Mouse (Mus musculus): ENCODE results near the gene Smg9. TPM values are rescaled to one million over a fixed set of nuclear protein-coding genes. Genes with fewer than 3 reads are reported as not detected.

Smg9 gene
- total RNA-seq (2014; fragmentation: Nextera tagmentation) = 32.7 and 41.2 TPM in 2 replicates
- total RNA-seq (2017) = 11.2 and 26.3 TPM in 2 replicates

DNA sequence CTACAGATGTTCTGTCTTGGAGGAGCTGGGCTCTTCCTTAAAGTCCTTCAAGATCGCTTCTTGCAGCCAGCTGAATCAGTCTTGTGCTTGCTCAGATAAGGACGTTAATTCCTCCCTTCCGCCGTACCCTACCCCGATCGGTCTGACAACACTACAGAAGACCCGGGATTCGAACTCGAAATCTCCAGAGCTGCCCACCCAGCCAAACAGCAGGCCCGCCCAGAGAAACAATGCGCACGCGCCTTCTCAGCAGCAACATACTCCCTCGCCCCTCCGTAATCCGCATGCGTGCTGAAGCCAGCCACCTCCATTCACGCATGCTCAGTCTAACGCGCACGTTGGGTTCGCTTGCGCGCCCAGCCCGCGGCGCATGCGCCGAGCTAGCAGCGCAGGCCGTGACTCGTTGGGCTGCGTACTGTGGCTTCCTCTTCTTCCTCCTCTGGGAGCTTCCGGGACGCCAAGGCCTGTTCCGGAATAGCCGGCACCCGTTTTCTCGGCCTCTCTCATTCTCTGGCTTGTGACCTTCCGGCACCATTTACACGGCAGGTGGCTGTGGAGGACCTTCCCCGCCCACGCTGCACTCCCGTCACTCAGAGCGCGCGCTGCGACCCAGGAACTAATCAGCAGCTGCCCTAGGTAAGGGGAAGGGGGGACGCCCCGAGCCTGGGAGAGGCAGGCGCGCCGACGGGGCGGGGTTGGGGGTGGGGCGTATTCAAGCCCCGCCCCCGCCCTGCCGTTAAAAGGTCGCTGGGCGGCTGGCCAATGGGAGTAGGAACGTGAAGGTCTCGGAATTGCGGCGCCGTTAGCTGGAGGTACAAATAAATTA lies at the start of gene Smg9:
Gene Smg9, plus strand, starts transcription at position 364 of the 826 bp plus-strand sequence.
- peak; percentile 76 for ATAC-seq (replicated peaks; ENCODE audit: low FRiP score, low TSS enrichment, poor library complexity, severe bottlenecking)

DNA sequence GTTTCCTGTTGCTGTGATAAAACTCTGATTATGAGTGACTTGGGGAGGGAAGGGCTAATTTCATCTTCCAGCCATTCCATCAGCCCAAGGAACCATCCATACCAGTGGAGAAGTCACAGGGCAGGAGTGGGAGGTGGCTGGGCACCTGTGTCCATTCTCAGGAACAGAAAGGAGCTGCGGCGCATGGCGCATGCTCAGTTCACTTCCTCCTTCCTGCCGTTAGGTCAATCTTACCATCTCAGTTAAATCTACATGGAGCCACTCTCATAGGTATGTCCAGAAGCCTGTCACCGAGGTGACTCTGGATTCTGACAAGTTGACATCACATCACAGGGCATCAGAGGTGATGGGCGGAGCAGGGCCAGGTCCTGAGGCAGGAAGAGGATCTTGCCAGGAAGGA lies 43.8 kb upstream of the Smg9 start:
- no peak for ATAC-seq (replicated peaks; ENCODE audit: low FRiP score, low TSS enrichment, poor library complexity, severe bottlenecking)

DNA sequence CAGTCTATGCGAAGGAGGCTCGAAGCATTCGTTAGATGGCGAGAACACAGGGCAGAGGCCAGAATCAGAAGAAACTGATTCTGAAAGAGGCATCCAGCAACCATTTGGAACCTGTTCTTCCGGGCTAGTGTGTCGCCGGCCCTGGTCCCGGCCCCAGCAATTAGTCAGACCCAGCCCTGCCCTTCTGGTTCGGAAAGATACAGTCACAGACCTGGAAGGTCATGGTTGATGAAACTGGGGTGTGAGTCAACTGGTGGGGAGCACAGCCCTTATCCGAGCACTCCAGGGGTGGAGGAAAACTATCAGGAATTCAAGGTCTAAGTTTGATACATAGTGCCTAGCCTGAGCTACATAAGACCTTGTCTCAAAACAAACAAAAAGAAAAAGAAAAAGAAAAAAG lies 43.3 kb upstream of the Smg9 start:
- ATAC-seq (replicated peaks; ENCODE audit: low FRiP score, low TSS enrichment, poor library complexity, severe bottlenecking) = no peak

DNA sequence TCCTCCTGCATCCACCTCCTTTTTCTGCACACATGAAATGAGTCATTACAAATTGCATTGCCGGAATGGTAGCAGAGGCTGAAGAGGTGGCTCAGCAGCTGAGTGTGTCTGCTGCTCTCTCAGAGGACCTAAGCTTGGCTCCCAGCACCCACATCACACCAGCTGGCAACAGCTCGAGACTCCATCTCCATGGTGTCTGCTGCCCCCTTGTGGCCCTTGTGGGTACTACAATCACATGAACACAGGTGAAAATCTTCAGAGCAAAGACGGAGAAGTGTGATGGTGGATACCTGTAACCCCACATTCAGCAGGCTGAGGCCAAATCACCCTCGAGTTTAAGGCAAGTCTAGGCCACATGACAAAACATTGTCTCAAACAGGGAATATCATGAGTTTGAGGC lies 41.5 kb upstream of the Smg9 start:
- ATAC-seq (replicated peaks; ENCODE audit: low FRiP score, low TSS enrichment, poor library complexity, severe bottlenecking) = no peak

DNA sequence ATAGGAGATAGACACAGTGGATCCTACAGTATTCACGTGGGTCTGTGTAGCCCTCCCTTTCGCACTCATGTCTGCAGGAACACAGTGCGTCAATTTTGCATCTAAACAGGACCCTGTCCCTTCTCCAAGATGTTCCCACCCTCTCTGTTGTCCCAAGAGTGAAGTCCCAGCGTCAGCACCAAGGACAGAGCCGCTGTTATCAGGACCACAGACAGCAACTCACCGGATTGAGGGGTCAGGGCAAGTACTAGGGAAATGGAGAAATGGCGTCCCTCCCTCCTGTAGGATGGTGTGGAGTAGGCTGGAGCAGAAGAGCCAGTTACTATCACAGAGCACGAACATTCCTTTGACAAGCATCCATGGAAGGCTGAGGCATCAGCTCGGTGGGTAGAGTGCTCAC lies 40.1 kb upstream of the Smg9 start:
- ATAC-seq (replicated peaks; ENCODE audit: low FRiP score, low TSS enrichment, poor library complexity, severe bottlenecking) = peak; percentile 56

DNA sequence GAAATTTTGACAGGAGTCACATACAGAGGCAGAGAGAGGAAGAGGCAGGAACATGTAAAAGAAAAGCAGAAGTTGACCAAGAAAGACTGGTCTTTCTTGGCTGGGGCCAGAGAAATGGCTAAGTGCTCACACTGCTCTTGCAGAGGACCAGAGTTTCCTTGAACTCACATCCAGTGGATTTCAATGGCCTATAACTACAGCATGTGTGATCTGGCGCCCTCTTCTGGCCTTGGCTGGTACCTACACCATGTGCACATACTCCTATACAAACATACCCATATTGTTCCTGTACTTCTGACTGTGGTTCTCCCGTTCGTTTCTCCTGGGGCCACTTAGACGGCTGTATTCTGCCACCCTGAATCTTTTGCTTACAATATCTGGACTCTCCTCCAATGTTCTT lies 38.4 kb upstream of the Smg9 start:
- ATAC-seq (replicated peaks; ENCODE audit: low FRiP score, low TSS enrichment, poor library complexity, severe bottlenecking) = no peak

DNA sequence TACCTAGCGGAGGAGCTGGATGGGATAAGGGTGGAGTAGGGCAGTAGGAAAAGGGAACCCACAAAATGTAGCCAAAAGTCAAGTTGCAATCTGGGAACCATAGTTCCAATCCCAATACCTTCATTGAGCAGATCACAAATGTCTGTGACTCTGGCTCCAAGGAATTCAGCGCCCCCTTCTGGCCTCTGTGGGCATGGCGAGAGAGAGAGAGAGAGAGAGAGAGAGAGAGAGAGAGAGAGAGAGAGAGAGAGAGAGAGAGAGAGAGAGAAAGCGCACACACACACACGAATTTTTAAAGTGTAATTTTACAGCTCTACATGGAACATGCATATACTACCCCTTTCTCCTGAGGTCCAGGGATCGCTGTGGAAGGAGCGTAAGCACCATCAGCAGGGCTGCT lies 36.2 kb upstream of the Smg9 start:
- ATAC-seq (replicated peaks; ENCODE audit: low FRiP score, low TSS enrichment, poor library complexity, severe bottlenecking) = no peak

DNA sequence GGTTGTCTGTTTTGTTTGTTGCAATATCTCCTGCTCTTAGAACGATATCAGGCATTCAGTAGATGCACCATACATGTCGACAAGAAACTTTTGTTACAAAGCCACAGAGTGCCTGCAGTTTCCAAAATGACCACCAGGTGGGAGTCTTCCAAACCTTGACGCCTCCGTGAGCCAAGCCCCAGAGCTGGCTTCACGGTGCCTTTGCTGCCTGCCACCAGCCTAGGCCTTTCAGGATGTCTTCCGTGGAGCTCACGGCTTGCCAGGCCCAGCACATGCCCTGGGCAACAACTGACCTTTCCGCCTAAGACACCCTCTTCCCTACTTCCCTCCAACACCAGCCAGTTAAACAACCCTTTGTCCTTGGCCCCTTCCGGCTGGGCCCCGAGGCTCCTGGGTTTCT lies 34.6 kb upstream of the Smg9 start:
- peak; percentile 57 for ATAC-seq (replicated peaks; ENCODE audit: low FRiP score, low TSS enrichment, poor library complexity, severe bottlenecking)

DNA sequence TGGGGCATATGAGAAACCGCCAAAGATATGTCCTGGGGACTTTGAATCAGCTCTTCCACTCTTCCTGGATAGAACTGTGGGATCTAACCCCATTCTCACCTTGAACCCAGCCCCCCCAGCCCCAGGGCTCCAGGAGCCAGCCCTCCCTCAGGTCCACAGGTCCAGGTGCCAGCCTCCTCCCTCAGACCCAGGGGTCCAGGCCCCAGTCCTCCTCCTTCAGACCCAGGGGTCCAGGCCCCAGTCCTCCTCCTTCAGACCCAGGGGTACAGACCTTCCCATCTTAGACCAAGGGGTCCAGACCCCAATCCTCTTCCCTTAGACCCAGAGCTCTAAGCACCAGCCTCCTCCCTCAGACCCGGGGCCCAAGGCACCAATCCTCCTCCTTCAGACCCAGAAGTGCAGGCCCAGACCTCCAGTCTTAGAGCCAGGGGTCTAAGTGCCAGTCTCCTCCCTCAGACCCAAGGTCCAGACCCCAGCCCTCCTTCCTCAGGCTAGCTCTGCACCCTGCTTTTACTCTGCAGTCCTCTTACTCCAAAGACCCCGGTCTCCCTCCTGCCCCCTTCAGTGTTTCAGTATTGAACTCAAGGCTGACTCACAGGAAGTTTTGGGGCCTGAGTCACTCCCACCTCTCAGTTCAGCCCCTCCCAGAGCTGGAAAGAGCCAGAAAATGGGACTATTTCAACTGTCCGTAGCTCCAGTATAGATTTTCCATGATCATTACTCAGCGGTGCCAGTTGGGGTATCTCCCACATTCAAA lies 34.0 kb upstream of the Smg9 start:
- ATAC-seq (replicated peaks; ENCODE audit: low FRiP score, low TSS enrichment, poor library complexity, severe bottlenecking) = no peak

DNA sequence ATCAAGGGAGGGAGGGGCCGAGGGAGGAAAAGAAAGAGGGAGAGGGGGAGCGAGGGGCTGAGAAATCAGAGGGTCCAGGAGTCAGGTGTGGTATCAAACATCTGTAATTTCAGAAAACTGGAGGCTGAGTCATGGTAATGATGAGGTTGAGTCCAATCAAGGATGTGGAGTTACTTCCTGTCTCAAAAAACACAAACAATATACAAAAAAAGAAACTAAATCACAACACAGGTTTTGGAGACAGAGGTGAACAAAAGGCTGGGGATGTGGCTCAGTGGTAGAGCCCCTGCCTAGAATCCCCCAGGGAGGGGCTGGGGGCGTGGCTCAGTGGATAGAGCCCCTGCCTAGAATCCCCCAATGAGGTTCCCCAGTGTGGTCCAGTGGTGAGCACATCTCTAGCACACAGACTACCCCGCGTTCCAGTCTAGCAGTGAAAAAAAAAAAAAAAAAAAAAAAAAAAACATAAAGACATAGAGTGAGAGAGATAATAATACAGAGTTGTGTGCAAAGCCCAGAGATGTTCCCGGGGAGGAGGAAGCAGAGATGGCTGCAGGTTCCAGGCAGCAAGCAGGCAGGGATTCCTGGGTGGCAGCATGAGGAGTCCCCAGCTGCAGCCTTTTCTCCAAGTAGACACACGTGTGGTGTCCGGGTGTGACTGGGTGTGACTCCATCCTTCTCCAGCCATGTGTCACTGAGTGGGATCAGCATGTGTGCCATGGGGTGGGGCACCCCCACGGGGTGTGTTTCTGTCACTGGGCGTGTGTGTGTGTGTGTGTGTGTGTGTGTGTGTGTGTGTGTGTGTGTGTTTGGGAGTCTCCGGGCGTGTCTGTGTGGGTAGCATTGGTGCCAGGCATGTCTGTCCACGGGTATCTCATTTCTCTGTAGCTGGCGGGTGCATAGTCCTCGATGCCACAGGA lies 32.4 kb upstream of the Smg9 start:
- ATAC-seq (replicated peaks; ENCODE audit: low FRiP score, low TSS enrichment, poor library complexity, severe bottlenecking) = no peak

DNA sequence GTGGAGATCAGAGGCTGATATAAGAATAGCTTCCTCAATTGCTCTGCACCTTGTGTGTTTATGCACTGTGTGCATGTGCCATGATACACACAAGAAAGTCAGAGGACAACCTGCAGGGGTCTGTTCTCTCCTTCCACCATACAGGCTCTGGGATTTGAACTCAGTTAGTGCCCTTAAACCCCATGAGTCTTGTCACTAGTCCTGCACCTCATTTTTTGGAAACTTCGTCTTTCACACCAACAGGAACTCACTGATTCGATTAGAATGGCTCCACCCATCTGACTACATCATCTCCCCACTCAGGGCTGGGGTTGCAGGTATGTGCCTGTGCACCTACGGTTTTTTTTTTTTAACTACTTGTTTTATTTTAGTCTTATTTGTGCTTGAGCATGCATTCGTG lies 31.2 kb upstream of the Smg9 start:
- ATAC-seq (replicated peaks; ENCODE audit: low FRiP score, low TSS enrichment, poor library complexity, severe bottlenecking) = no peak

DNA sequence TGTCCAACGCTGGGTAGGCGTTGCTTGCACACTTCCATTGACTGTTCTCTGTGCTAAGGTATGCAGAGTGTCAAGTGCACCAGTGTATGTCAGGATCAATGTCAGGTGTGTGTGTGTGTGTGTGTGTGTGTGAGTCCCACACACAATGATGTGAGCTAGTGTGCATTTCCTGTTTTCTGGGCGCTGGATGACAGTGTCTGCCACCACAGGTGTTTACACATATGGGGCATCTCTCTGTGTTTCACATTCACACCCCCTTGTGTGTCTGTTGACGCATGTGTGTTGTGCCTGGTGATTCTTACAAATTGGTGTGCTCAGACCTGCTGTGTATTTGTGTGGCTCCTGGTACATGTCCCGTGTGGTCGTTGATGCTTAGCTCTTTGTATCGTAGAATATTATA lies 30.5 kb upstream of the Smg9 start:
- no peak for ATAC-seq (replicated peaks; ENCODE audit: low FRiP score, low TSS enrichment, poor library complexity, severe bottlenecking)

DNA sequence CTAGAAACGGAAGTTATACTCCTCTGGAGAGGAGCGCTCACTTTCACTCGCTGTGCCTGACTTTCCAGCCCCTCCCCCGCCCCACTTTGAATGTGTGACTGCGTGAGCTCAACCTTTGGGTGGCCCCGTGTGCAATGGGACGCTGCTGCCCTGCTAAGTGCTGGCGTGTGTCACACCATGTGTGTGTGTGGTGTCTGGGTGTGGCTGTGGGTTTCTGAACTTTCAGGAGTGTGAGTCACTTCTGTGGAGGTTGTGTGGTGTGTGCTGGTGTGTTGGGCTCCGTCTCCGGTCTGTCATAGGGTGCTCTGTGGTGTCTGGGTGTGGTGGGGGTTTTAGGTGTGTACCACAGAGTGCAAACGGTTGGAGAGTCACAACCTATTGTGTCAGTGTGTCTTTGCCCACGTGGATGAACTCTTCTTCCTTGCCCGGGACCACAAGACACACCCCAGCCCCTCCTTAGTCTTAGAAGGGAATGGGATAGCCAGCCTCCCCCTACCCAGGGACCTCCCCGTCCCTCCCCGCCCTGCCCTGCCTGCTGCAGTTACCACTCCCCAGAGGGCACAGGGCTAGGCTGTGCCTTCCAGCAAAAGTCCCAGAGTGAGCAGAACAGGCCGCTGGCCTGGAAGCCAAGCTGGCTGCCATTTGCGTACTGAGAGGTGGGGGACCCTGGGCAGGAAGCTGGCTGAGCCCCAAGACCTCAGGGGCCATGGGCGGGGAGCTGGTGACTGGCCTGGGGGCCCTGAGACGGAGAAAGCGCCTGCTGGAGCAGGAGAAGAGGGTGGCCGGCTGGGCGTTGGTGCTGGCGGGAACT lies 29.5 kb upstream of the Smg9 start, which contains the start of gene Kcnn4:
Gene Kcnn4, plus strand, starts transcription at position 533 of the 811 bp plus-strand sequence.
- peak; percentile 35 for ATAC-seq (replicated peaks; ENCODE audit: low FRiP score, low TSS enrichment, poor library complexity, severe bottlenecking)

DNA sequence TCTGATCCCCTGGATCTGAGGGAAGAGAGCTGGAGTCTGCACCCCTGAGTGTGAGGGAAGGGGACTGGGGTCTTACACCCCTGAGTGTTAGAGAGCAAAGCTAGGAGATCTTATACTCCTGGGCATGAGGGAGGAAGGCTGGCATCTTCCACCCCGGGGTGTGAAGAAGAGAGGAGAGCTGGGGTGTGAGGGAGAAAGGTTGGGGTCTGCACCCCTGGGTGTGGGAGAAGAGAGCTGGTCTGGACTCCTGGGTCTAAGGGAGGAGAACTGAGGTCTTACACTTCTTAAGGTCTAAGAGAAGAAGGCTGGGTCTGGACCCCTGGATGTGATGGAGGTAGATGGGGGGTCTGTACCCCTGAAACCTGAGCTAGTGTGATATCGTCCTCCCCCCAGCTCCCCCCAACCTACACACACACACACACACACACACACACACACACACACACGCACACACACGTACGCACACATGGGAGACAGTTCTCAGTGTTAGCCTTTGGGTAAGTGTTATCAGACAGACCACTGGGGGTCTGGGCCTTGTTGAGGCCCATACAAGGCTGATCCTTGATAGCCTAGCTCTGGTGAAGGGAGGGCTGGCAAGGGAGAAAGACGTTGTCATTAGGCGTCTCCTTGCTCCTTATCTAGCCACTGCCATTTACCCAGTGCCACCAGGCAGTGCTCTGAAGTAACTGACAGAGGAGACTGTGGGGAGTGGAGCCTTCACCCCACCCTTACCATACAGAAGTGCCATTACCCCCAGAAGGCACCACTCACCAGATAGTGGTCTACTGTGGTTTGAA lies 28.2 kb upstream of the Smg9 start:
- ATAC-seq (replicated peaks; ENCODE audit: low FRiP score, low TSS enrichment, poor library complexity, severe bottlenecking) = peak; percentile 79

DNA sequence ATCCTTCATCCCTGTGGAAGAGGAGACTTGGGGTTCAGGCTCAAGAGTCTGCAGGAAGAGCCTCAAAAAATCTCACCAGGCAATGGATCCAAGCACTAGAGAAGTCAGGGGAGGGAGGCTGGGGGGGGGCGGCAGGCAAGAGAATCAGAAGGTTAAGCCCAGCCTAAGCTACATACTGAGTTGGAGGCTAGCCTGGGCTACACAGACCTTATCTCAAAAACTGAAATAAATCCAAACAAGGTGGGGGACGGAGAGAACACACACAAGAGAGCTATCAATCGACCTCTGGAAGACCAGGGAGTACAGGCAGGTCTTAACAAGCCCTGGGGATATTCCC lies 27.6 kb upstream of the Smg9 start:
- ATAC-seq (replicated peaks; ENCODE audit: low FRiP score, low TSS enrichment, poor library complexity, severe bottlenecking) = no peak

DNA sequence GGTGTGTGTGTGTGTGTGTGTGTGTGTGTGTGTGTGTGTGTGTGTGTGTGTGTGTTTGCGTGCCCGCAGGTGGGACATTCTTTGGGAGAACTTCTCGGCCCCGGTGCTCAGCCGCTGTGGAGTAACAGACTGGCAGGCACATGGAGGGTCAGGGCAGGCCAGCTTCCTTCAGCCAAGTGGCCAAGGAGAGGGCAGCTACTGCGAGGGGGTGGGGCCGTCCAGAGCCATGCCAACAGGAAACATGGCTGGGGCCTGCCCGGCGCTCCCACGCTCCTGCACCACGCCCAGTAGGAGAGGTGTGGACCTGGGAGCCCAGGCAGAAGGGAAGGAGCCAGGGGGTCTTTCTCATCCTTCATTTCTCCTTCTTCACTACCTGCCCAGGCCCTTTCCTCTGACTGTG lies 27.1 kb upstream of the Smg9 start:
- no peak for ATAC-seq (replicated peaks; ENCODE audit: low FRiP score, low TSS enrichment, poor library complexity, severe bottlenecking)

DNA sequence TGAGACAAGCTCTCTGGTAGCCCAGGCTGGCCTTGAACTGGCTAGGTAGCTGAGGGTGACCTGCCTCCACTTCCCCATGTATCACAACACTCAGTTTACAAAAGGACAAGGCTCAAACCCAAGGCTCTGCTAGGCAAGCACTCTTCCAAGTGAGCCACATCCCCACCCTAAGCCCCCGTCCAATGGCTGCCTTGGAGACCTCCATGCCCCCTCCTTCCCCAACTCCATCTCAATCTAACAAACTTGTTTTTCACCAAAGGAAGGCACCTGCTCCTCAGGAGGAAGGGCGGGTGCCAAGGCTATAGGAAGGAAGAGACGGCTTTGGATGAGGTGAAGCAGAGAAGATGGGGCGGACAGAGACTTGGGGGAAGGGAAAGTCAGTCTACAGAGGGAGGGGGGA lies 26.6 kb upstream of the Smg9 start:
- ATAC-seq (replicated peaks; ENCODE audit: low FRiP score, low TSS enrichment, poor library complexity, severe bottlenecking) = no peak
